Mouse (Mus musculus) stomach, postnatal 0 days (tissue): Measurements from ENCODE around the gene Ces1a.
A peak's percentile ranks its signal among the peaks of the same experiment; 100 is the strongest.

Experiments
- CTCF ChIP-seq: IDR thresholded peaks from 2 replicates; pipeline ENCODE4 v1.5.1; 2016; ENCODE audit warnings: antibody characterized with exemption, low read depth, mild to moderate bottlenecking, moderate library complexity
- EP300 ChIP-seq: optimal IDR thresholded peaks from 2 replicates; pipeline ENCODE3; 2016; ENCODE audit warnings: antibody characterized with exemption

DNA sequence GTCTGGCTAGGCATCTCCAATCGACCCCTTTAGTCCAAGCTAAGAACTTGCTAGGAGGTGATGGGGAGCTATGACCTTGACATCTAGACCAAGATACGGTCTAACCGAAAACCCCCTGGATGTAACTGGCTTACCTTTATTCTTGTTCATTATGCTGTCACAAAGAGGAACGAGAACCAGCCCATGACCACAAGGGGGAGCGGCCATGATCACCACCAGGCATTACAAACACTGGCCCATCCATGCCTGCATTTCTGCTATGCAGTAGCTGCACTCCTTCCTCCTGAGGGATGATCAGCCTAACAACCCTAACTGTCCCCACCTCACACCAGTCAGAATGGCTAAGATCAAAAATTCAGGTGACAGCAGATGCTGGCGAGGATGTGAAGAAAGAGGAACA lies 35.8 kb downstream of the Ces1a start:
- TF ChIP-seq EP300 = no peak
- TF ChIP-seq CTCF = peak; percentile 47
